Mouse (Mus musculus) hindbrain, embryonic 13.5 days (tissue): ENCODE measurements around the gene Olfr1279. TPM values are rescaled to one million over a fixed set of nuclear protein-coding genes. Genes with fewer than 3 reads are reported as not detected.
"Not testable (repeated sequence)": the region's sequence is repeated elsewhere in the genome, so short reads cannot be mapped to it uniquely, and the experiment has no call there.

Experiments
- ATAC-seq: fragments of 200-750 bp; cut with Nextera tagmentation; 2 replicates; pipeline ENCODE4 v1.8.0; 2017; ENCODE audit warnings: moderate TSS enrichment; ENCODE audit not compliant: low FRiP score
- H3K27ac ChIP-seq: fragments of 300-500 bp; sonication (generic); 2 replicates; pipeline ENCODE4 v1.5.1; 2015; ENCODE audit warnings: inconsistent platforms, mild to moderate bottlenecking, moderate library complexity
- H3K27me3 ChIP-seq: fragments of 300-500 bp; sonication (generic); 2 replicates; pipeline ENCODE4 v1.6.1; 2015; ENCODE audit warnings: mild to moderate bottlenecking, inconsistent platforms
- H3K36me3 ChIP-seq: fragments of 300-500 bp; sonication (generic); 2 replicates; pipeline ENCODE4 v1.6.1; 2015; ENCODE audit warnings: mild to moderate bottlenecking, inconsistent platforms
- H3K4me1 ChIP-seq: fragments of 300-500 bp; sonication (generic); replicated peaks from 2 replicates; pipeline ENCODE4 v1.6.1; 2015; ENCODE audit warnings: inconsistent platforms
- H3K4me2 ChIP-seq: fragments of 300-500 bp; sonication (generic); 2 replicates; pipeline ENCODE4 v1.6.1; 2015; ENCODE audit warnings: inconsistent platforms, mild to moderate bottlenecking, moderate library complexity
- H3K4me3 ChIP-seq: fragments of 300-500 bp; sonication (generic); 2 replicates; pipeline ENCODE4 v1.5.1; 2015; ENCODE audit warnings: mild to moderate bottlenecking, inconsistent platforms
- H3K9ac ChIP-seq: fragments of 300-500 bp; sonication (generic); 2 replicates; pipeline ENCODE4 v1.6.1; 2015; ENCODE audit warnings: mild to moderate bottlenecking, inconsistent platforms
- H3K9me3 ChIP-seq: fragments of 300-500 bp; sonication (generic); 2 replicates; pipeline ENCODE4 v1.6.1; 2016; ENCODE audit warnings: inconsistent platforms
- WGBS: fragments of 180-500 bp; shearing (Covaris S2); methylation state at CpG from one replicate; pipeline ENCODE4 v1.1.7; 2015; 5-methylcytosine and 5-hydroxymethylcytosine counted together
- polyA plus RNA-seq: library from polyadenylated mRNA; unstranded; fragments of >200 nt; fragmentation: Nextera tagmentation; extraction: Ambion mirVana; gene quantifications from 2 replicates; pipeline ENCODE4 v1.2.1, GENCODE M21; 2015

Gene Olfr1279
- polyA plus RNA-seq = not detected in 2 replicates

DNA sequence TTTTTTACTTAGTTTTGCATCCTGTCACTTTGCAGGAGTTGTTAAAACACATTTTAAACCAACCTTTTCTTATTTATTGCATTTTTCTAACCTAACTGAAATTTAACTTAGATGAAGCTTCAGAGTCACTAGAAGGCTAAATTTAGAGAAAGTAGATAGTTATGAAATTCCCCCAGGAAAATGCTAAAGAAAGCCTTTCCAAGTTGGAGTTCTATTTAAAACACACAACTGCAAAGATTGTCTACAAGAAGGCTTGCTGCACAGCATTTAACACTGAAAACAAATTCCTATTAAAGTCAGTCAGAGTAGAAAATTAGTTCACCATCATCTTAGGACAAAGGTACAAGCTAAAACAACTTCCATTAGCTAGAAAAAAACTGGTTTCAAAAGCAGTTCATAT, at the start of gene Olfr1279:
TSS of gene Olfr1279 (plus strand) at position 262 of the 400 bp plus-strand sequence.
- H3K4me3 ChIP-seq = no peak within 1 kb of the TSS
- H3K9ac ChIP-seq = no peak within 1 kb of the TSS
- H3K27me3 ChIP-seq = no peaks in the 10 kb centered on the region
- H3K4me1 ChIP-seq = no peaks in the 10 kb centered on the region
- H3K36me3 ChIP-seq = no peaks in the 10 kb centered on the region
- no peak within 1 kb of the TSS for H3K27ac ChIP-seq
- ATAC-seq = no peak
- H3K4me2 ChIP-seq = no peak within 1 kb of the TSS
- H3K9me3 ChIP-seq = no peaks in the 10 kb centered on the region

DNA sequence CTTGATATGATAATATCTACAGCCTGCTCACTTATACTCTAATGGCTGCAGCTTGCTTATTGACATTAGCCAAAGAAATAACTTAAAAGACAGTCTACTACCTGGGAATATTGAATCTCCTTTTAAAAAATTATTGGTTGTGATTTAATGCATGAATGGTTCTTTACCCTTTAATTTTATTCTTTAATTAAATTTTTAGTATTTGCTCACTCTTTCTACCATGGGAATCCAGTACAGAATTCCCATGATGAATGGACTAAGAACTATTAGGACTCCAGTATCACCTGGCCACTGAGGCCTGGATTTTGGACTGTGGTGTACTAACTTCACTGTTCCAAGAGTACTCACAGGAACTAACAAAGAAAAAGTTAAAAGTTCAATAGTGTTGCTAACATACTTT, 46.2 kb upstream of the Olfr1279 start, which contains the start of gene Olfr1276:
TSS of gene Olfr1276 (plus strand) at position 301 of the 400 bp plus-strand sequence.
- Histone ChIP-seq H3K4me2 (no peak within 1 kb of the TSS), H3K27me3 (no peaks in the 10 kb centered on the region), H3K9ac (no peak within 1 kb of the TSS)

DNA sequence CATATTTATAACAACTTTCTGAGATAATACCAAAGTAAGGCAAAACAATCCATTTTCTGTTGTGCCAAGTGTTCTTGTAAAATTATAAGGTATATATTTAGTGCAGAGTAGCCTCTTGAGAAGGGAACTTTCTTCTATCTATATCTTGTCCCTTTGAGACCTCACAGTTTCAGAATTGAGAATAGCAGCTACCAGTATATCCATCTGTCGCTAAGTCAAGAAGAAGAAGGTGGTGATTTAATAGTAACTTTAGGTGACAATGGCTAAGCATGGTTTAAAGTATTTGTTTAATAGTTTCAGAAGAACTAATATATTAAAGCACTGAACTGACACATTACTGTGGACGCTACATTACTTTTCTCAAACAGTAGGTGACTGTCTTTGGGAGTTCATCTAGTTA, 26.4 kb upstream of the Olfr1279 start, which contains the start of gene Olfr1277:
TSS of gene Olfr1277 (minus strand) at position 101 of the 400 bp plus-strand sequence.
- Histone ChIP-seq H3K4me3 (no peak within 1 kb of the TSS), H3K4me1 (no peaks in the 10 kb centered on the region), H3K4me2 (no peak within 1 kb of the TSS), H3K9me3 (no peaks in the 10 kb centered on the region), H3K27me3 (no peaks in the 10 kb centered on the region), H3K9ac (no peak within 1 kb of the TSS), H3K36me3 (no peaks in the 10 kb centered on the region), H3K27ac (no peak within 1 kb of the TSS)
- WGBS = 88% methylated on average over 2 of the region's 2 CpGs
- no peak for ATAC-seq

More for the DNA sequence above, 46.2 kb upstream of the Olfr1279 start, which contains the start of gene Olfr1276:
- ATAC-seq = no peak
- Histone ChIP-seq H3K27ac (no peak within 1 kb of the TSS), H3K4me3 (no peak within 1 kb of the TSS), H3K9me3 (no peaks in the 10 kb centered on the region), H3K4me1 (no peaks in the 10 kb centered on the region), H3K36me3 (no peaks in the 10 kb centered on the region)

DNA sequence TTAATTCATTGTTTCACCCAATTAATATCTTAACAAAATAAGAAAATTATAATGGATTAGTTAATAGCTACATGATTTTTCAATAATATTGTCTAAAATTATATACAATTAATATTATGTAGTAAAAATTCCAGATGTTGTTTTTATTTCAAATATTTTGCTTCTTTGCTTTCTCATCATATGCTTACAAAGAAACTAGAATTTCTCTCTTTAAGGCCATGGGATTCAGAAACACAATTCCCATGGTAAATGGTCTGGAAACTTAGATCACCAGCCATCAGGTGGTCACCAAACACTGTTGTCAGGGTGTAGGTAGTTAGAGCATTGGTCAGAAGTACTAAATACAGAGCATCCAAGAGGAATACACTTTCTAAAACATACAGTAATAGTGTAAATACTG, 10.6 kb upstream of the Olfr1279 start, which contains the start of gene Olfr1278:
TSS of gene Olfr1278 (plus strand) at position 301 of the 400 bp plus-strand sequence.
- ATAC-seq = no peak
- Histone ChIP-seq H3K4me2 (no peak within 1 kb of the TSS), H3K27ac (no peak within 1 kb of the TSS), H3K36me3 (no peaks in the 10 kb centered on the region), H3K4me3 (no peak within 1 kb of the TSS), H3K4me1 (no peaks in the 10 kb centered on the region), H3K9ac (no peak within 1 kb of the TSS), H3K9me3 (no peaks in the 10 kb centered on the region), H3K27me3 (no peaks in the 10 kb centered on the region)

DNA sequence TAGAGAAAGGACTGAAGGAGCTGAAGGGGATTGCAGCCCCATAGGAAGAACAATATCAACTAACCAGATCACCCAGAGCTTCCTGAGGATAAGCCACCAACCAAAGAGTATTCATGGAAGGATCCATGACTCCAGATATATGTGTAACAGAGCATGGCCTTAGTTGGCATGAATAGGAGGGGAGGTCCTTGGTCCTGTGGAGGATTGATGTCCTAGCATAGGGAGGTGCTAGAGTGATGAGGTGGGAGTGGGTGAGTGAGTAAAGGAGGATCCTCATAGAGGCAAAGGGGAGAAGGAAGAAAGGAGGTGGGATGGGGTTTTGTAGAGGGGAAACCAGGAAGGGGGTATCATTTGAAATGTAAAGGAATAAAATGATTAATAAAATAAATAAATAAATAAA, 1.9 kb upstream of the Olfr1279 start:
- no peaks in the 10 kb centered on the region for H3K36me3 ChIP-seq
- H3K4me1 ChIP-seq = no peaks in the 10 kb centered on the region
- H3K9ac ChIP-seq = no peak overlapping the region
- no peak overlapping the region for H3K4me2 ChIP-seq
- H3K4me3 ChIP-seq = no peak overlapping the region
- no peak overlapping the region for H3K27ac ChIP-seq
- no peaks in the 10 kb centered on the region for H3K27me3 ChIP-seq
- no peaks in the 10 kb centered on the region for H3K9me3 ChIP-seq
- no peak for ATAC-seq

DNA sequence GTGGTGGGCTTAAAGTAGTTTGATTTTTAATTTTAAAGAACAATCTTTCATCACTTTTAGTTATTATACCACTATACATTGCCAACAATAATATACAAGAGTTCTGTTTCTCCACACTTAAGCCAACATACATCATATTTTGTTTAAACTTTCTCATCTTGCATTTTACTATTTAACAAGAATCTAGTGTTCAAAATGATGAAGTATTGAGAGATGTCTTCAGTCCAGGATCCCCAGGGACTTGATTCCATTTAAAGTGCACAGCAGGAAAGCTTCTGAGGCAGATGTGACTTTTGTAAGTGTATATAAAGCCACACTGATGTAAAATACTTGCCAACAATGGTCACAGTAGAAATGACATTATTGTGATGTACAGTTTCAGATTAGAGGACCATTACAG, 13.3 kb downstream of the Olfr1279 start, which contains the start of gene Olfr1280:
TSS of gene Olfr1280 (plus strand) at position 301 of the 400 bp plus-strand sequence.
- no peak for ATAC-seq
- H3K4me3 ChIP-seq = no peak within 1 kb of the TSS
- no peak within 1 kb of the TSS for H3K9ac ChIP-seq
- H3K27me3 ChIP-seq = no peaks in the 10 kb centered on the region
- H3K4me2 ChIP-seq = no peak within 1 kb of the TSS
- H3K27ac ChIP-seq = no peak within 1 kb of the TSS
- H3K36me3 ChIP-seq = no peaks in the 10 kb centered on the region
- H3K4me1 ChIP-seq = no peaks in the 10 kb centered on the region
- no peaks in the 10 kb centered on the region for H3K9me3 ChIP-seq

DNA sequence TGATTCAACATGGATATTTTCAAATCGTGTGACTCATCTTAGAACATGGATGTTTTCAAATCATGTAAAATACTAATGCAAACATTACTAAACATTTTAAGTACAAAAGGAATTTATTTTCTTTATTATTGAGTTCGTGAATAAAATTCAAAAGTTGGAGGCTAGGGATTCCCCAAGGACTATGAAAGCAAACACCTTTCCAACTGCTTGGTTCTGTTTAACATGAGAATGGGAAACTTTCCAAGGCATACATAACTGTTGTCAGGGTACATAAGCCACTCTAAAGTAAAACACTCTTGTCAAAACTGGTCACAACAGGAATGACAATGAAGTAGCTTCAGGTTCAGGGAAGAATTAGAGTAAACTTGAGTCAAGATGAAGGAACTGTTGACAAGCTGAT, 25.8 kb downstream of the Olfr1279 start, which contains the start of gene Olfr1281:
TSS of gene Olfr1281 (plus strand) at position 301 of the 400 bp plus-strand sequence.
- Histone ChIP-seq H3K36me3 (no peaks in the 10 kb centered on the region), H3K9ac (no peak within 1 kb of the TSS), H3K4me3 (no peak within 1 kb of the TSS), H3K27me3 (no peaks in the 10 kb centered on the region), H3K4me1 (no peaks in the 10 kb centered on the region), H3K4me2 (no peak within 1 kb of the TSS), H3K27ac (no peak within 1 kb of the TSS), H3K9me3 (no peaks in the 10 kb centered on the region)
- ATAC-seq = no peak
- 85% methylated on average over 2 of the region's 2 CpGs for WGBS

DNA sequence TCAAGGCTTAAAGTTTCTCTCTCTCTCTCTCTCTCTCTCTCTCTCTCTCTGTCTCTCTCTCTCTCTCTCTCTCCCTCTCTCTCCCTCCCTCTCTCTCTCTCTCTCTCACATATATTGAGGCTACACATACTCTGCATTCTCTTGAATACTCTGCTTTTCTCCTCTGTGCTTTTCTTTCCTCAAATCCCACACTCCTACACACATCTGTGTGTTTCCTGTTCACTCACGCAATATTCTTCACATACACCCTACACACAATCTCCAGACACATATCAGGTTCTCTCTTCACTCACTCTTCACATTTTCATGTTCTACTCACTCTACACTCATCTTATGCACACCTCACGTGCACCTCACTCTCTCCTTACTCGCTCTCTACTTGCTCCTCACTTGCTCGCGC, 33.3 kb downstream of the Olfr1279 start:
- H3K36me3 ChIP-seq, H3K4me1 ChIP-seq, H3K4me2 ChIP-seq, H3K9ac ChIP-seq, H3K27ac ChIP-seq, ATAC-seq, H3K9me3 ChIP-seq, H3K27me3 ChIP-seq, H3K4me3 ChIP-seq: not testable (repeated sequence)
- 92% methylated on average over 5 of the region's 5 CpGs for WGBS

DNA sequence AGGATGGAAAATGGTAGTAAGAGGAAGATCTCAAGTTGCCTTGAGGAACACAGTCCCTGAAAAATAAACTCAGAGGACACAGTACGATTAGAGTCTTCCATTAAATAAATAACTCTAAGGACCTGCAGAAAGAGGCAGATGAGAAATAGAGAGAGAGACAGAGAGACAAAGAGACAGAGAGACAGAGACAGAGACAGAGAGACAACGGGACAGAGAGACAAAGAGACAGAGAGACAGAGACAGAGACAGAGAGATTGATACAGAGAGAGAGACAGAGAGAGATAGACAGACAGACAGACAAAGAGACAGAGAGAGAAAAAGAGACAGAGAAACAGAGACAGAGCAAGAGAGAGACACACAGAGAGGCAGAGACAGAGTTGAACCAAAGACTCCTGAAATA, 35.5 kb downstream of the Olfr1279 start, which contains the start of gene Olfr1282:
TSS of gene Olfr1282 (minus strand) at position 101 of the 400 bp plus-strand sequence.
- H3K36me3 ChIP-seq = no peaks in the 10 kb centered on the region
- H3K27ac ChIP-seq = no peak within 1 kb of the TSS
- 75% methylated on average over 2 of the region's 2 CpGs for WGBS
- no peak within 1 kb of the TSS for H3K9ac ChIP-seq
- H3K4me2 ChIP-seq = no peak within 1 kb of the TSS
- no peak within 1 kb of the TSS for H3K4me3 ChIP-seq
- no peaks in the 10 kb centered on the region for H3K27me3 ChIP-seq
- H3K4me1 ChIP-seq = no peaks in the 10 kb centered on the region
- no peak for ATAC-seq
- no peaks in the 10 kb centered on the region for H3K9me3 ChIP-seq

Other genes starting within 250 kb of the Olfr1279 start
- not detected in 2 replicates for gene Gm13941, start 194.7 kb upstream of the Olfr1279 start, polyA plus RNA-seq
- not detected in 2 replicates for gene Gm15130, start 147.7 kb upstream of the Olfr1279 start, polyA plus RNA-seq
- gene 4930430A15Rik, start 71.0 kb upstream of the Olfr1279 start, polyA plus RNA-seq = not detected in 2 replicates
- gene Olfr1275, start 65.3 kb upstream of the Olfr1279 start, polyA plus RNA-seq = not detected in 2 replicates
- not detected in 2 replicates for gene Olfr1276, start 46.1 kb upstream of the Olfr1279 start, polyA plus RNA-seq
- not detected in 2 replicates for gene Olfr1277, start 26.5 kb upstream of the Olfr1279 start, polyA plus RNA-seq
- not detected in 2 replicates for gene Olfr1278, start 10.5 kb upstream of the Olfr1279 start, polyA plus RNA-seq
- not detected in 2 replicates for gene Olfr1280, start 13.4 kb downstream of the Olfr1279 start, polyA plus RNA-seq
- not detected in 2 replicates for gene Olfr1281, start 25.9 kb downstream of the Olfr1279 start, polyA plus RNA-seq
- not detected in 2 replicates for gene Olfr1282, start 35.4 kb downstream of the Olfr1279 start, polyA plus RNA-seq
- not detected in 2 replicates for gene Olfr1283, start 66.2 kb downstream of the Olfr1279 start, polyA plus RNA-seq
- not detected in 2 replicates for gene Olfr1284, start 74.9 kb downstream of the Olfr1279 start, polyA plus RNA-seq
- not detected in 2 replicates for gene Olfr1286, start 122.5 kb downstream of the Olfr1279 start, polyA plus RNA-seq
- gene Olfr1287, start 148.5 kb downstream of the Olfr1279 start, polyA plus RNA-seq = not detected in 2 replicates
- gene Olfr1288, start 173.5 kb downstream of the Olfr1279 start, polyA plus RNA-seq = not detected in 2 replicates
- not detected in 2 replicates for gene Olfr1289, start 180.2 kb downstream of the Olfr1279 start, polyA plus RNA-seq
- gene Olfr1290, start 193.2 kb downstream of the Olfr1279 start, polyA plus RNA-seq = not detected in 2 replicates
- gene Olfr1291-ps1, start 196.5 kb downstream of the Olfr1279 start, polyA plus RNA-seq = not detected in 2 replicates
- not detected in 2 replicates for gene Olfr1293-ps, start 224.6 kb downstream of the Olfr1279 start, polyA plus RNA-seq
- not detected in 2 replicates for gene Olfr1294, start 239.7 kb downstream of the Olfr1279 start, polyA plus RNA-seq